Mouse (Mus musculus) heart, embryonic 12.5 days (tissue): Measurements from ENCODE around the gene Gm9833. TPM values are rescaled to one million over a fixed set of nuclear protein-coding genes. Genes with fewer than 3 reads are reported as not detected.

Source experiments
- ATAC-seq: fragments of 200-750 bp; cut with Nextera tagmentation; 2 replicates; pipeline ENCODE4 v1.8.0; 2017; ENCODE audit warnings: moderate TSS enrichment, moderate library complexity; ENCODE audit not compliant: insufficient number of reproducible peaks, low FRiP score
- H3K27ac ChIP-seq: fragments of 300-500 bp; sonication (generic); 2 replicates; pipeline ENCODE4 v1.5.1; 2016; ENCODE audit warnings: mild to moderate bottlenecking, moderate library complexity; ENCODE audit not compliant: poor library complexity, severe bottlenecking
- H3K27me3 ChIP-seq: fragments of 300-500 bp; sonication (generic); replicated peaks from 2 replicates; pipeline ENCODE4 v1.6.1; 2016; ENCODE audit warnings: mild to moderate bottlenecking, moderate library complexity
- H3K36me3 ChIP-seq: fragments of 300-500 bp; sonication (generic); 2 replicates; pipeline ENCODE4 v1.6.1; 2016; ENCODE audit warnings: mild to moderate bottlenecking, moderate library complexity
- H3K4me1 ChIP-seq: fragments of 300-500 bp; sonication (generic); replicated peaks from 2 replicates; pipeline ENCODE4 v1.6.1; 2016; ENCODE audit warnings: mild to moderate bottlenecking
- H3K4me2 ChIP-seq: fragments of 300-500 bp; sonication (generic); 2 replicates; pipeline ENCODE4 v1.6.1; 2016; ENCODE audit warnings: mild to moderate bottlenecking, moderate library complexity
- H3K4me3 ChIP-seq: fragments of 300-500 bp; sonication (generic); 2 replicates; pipeline ENCODE4 v1.5.1; 2016; ENCODE audit warnings: mild to moderate bottlenecking
- H3K9ac ChIP-seq: fragments of 300-500 bp; sonication (generic); 2 replicates; pipeline ENCODE4 v1.6.1; 2016; ENCODE audit warnings: mild to moderate bottlenecking, moderate library complexity
- H3K9me3 ChIP-seq: fragments of 300-500 bp; sonication (generic); replicated peaks from 2 replicates; pipeline ENCODE4 v1.6.1; 2016; ENCODE audit warnings: mild to moderate bottlenecking, moderate library complexity
- WGBS: fragments of 180-500 bp; shearing (Covaris S2); methylation state at CpG from one replicate; pipeline ENCODE4 v1.1.7; 2016; 5-methylcytosine and 5-hydroxymethylcytosine counted together
- polyA plus RNA-seq: library from polyadenylated mRNA; unstranded; fragments of >200 nt; fragmentation: Nextera tagmentation; extraction: Ambion mirVana; gene quantifications from 2 replicates; pipeline ENCODE4 v1.2.1, GENCODE M21; 2016

The Gm9833 gene
- polyA plus RNA-seq, 1 experiment from 2014 or later, result 4.0 TPM

DNA sequence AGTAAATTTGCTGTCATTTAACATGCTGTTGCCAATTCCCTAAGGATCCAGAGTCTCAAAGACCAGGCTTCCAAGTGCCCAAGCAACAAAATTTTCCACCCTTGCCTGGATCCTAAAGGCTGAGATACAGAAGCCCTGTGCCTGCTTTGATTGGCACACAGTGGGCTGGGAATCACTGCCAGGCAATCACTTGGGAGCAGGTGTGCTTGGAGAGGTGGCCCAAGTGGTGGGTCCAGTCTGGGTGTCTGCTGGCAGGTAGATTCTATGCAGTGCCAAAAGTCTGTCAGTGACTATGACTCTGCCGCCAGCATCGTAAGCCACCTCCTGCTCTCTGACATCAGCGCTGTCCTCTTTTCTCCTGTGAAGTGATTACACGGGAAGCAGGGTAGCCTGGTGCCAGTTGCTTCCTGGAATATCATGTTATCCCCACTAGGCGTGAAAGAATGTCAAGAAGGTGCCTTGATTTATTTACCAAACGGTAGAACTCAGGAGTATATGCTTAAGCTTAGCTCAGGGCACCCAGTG is 3.8 kb downstream of the Gm9833 start:
- Histone ChIP-seq H3K36me3 (no peaks in the 10 kb centered on the region), H3K4me3 (no peak overlapping the region), H3K9ac (no peak overlapping the region), H3K9me3 (no peaks in the 10 kb centered on the region), H3K4me1 (peaks cover 8% of the 10 kb centered on the region; the same call in 1 of the 2 replicates), H3K27me3 (no peaks in the 10 kb centered on the region), H3K4me2 (no peak overlapping the region), H3K27ac (peak overlapping the region; percentile 33; the same call in 1 of the 2 replicates)
- 61% methylated on average over 6 of the region's 6 CpGs for WGBS
- ATAC-seq, result no peak

DNA sequence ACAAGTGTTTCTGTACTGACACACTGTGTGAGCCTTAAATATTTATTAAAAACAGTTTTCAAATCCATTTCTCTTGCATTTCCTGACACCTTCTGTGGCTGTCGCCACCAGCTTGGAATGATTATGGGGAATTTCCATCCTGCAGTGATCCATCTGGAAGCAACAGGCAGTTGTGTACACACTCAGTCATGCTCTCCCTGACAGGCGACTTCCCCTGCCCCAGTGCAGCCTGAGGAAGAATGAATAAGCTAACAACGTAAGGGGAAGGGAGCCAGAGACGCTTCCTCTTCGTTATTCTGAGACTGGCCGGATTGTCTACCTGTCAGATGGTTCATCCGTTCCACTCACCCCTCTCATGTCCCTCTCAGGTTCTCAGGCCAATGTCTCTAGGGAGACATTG is 4.6 kb downstream of the Gm9833 start:
- no peaks in the 10 kb centered on the region for H3K9me3 ChIP-seq
- no peaks in the 10 kb centered on the region for H3K27me3 ChIP-seq
- H3K4me3 ChIP-seq, result no peak overlapping the region
- WGBS, result 35% methylated on average over 7 of the region's 7 CpGs
- H3K9ac ChIP-seq, result no peak overlapping the region
- peaks cover 8% of the 10 kb centered on the region; the same call in 1 of the 2 replicates for H3K4me1 ChIP-seq
- ATAC-seq, result peak; percentile 67; the same call in 1 of the 2 replicates
- peak overlapping the region; percentile 51 for H3K27ac ChIP-seq
- H3K36me3 ChIP-seq, result no peaks in the 10 kb centered on the region
- H3K4me2 ChIP-seq, result no peak overlapping the region

DNA sequence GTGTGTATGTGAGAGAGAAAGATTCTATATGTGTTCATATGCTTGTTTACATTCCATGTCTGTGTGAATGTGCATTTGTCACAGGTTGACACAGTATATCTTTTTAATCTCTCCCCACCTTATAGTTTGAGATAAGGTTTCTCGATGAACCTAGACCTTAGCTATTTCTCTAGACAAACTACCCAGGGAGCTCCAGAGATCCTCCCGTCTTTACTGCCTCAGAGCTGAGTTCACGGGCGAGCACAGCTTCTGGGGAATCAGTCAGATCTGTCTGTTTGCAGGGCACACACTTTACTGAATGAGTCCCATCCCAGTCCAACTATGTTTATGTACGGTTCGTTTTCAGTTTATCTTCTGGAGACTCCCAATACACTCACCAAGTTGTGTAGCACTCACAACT is 5.0 kb downstream of the Gm9833 start:
- peak overlapping the region; percentile 51 for H3K27ac ChIP-seq
- WGBS, result 57% methylated on average over 6 of the region's 6 CpGs

GRCm38 (mm10) chr3:10095076-10095622 is 7.2 kb downstream of the Gm9833 start:
- H3K9ac ChIP-seq, result no peak overlapping the region
- H3K36me3 ChIP-seq, result no peaks in the 10 kb centered on the region
- H3K27me3 ChIP-seq, result no peaks in the 10 kb centered on the region
- H3K27ac ChIP-seq, result no peak overlapping the region
- WGBS, result 73% methylated on average over 2 of the region's 2 CpGs
- H3K9me3 ChIP-seq, result no peaks in the 10 kb centered on the region
- no peak overlapping the region for H3K4me2 ChIP-seq
- H3K4me1 ChIP-seq, result peaks cover 8% of the 10 kb centered on the region; the same call in 1 of the 2 replicates
- no peak for ATAC-seq
- H3K4me3 ChIP-seq, result no peak overlapping the region

More for the DNA sequence above, 5.0 kb downstream of the Gm9833 start:
- H3K9ac ChIP-seq, result no peak overlapping the region
- 0 out of 2 replicates have a peak, but pooled peaks have one; percentile 6 for ATAC-seq
- no peaks in the 10 kb centered on the region for H3K27me3 ChIP-seq
- peaks cover 8% of the 10 kb centered on the region; the same call in 1 of the 2 replicates for H3K4me1 ChIP-seq
- H3K4me3 ChIP-seq, result no peak overlapping the region
- no peaks in the 10 kb centered on the region for H3K9me3 ChIP-seq
- H3K4me2 ChIP-seq, result no peak overlapping the region
- no peaks in the 10 kb centered on the region for H3K36me3 ChIP-seq

GRCm38 (mm10) chr3:10099756-10100155 is 11.8 kb downstream of the Gm9833 start:
- ATAC-seq, result no peak
- Histone ChIP-seq H3K36me3 (no peaks in the 10 kb centered on the region), H3K27me3 (no peaks in the 10 kb centered on the region), H3K9ac (no peak overlapping the region), H3K9me3 (no peaks in the 10 kb centered on the region), H3K4me3 (no peak overlapping the region), H3K4me2 (no peak overlapping the region), H3K4me1 (no peaks in the 10 kb centered on the region), H3K27ac (no peak overlapping the region)
- WGBS, result 80% methylated on average over 5 of the region's 5 CpGs

DNA sequence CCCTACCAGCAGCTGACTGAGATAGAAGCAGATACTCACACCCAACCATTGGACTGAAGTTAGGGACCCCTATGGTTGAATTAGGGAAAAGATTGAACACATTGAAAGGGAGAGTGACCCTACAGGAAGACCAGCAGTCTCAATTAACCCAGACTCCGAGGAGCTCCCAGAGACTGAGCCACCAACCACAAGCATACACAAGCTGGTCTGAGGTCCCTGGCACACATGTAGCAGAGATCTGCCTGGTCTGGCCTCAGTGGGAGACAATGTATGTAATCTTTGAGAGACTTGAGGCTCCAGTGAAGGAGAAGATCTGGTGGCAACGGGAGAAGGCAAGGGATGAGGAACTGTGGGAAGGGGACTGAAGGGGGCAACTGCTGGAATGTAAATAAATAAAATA is 23.7 kb downstream of the Gm9833 start:
- no peak overlapping the region for H3K4me2 ChIP-seq
- H3K27ac ChIP-seq, result no peak overlapping the region
- ATAC-seq, result no peak
- no peak overlapping the region for H3K4me3 ChIP-seq
- WGBS, result 84% methylated on average over 2 of the region's 2 CpGs
- no peak overlapping the region for H3K9ac ChIP-seq
- H3K4me1 ChIP-seq, result no peaks in the 10 kb centered on the region
- H3K9me3 ChIP-seq, result no peaks in the 10 kb centered on the region; the same call in 1 of the 2 replicates
- no peaks in the 10 kb centered on the region for H3K36me3 ChIP-seq
- H3K27me3 ChIP-seq, result no peaks in the 10 kb centered on the region

DNA sequence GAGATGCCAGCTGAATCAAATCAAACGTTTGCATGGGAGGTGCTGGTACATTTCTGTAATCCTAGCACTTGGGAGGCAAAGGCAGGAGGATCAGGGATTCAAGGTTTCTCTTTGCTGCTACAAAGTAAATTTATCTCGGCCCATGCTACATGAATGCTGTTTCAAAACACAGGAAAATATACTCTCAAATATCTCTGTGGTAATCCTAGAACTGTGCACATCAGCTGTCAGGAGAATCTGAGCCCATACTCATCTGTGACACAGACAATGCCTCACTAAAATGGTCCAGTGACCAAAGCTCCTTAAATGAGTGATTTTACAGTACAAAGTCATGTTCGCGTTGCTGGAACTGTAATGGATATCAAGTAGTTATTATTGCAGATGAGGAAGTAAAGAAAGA is 24.3 kb downstream of the Gm9833 start:
- no peaks in the 10 kb centered on the region for H3K27me3 ChIP-seq
- no peaks in the 10 kb centered on the region; the same call in 1 of the 2 replicates for H3K9me3 ChIP-seq
- H3K36me3 ChIP-seq, result no peaks in the 10 kb centered on the region
- no peak overlapping the region for H3K4me3 ChIP-seq
- ATAC-seq, result no peak
- 78% methylated on average over 4 of the region's 4 CpGs for WGBS
- H3K4me2 ChIP-seq, result no peak overlapping the region
- H3K4me1 ChIP-seq, result no peaks in the 10 kb centered on the region
- no peak overlapping the region for H3K9ac ChIP-seq
- no peak overlapping the region for H3K27ac ChIP-seq

GRCm38 (mm10) chr3:10112660-10113059 is 24.8 kb downstream of the Gm9833 start:
- Histone ChIP-seq H3K9ac (no peak overlapping the region), H3K4me1 (no peaks in the 10 kb centered on the region), H3K4me2 (no peak overlapping the region), H3K27me3 (no peaks in the 10 kb centered on the region), H3K36me3 (no peaks in the 10 kb centered on the region), H3K9me3 (no peaks in the 10 kb centered on the region; the same call in 1 of the 2 replicates), H3K4me3 (no peak overlapping the region), H3K27ac (no peak overlapping the region)
- WGBS, result 83% methylated on average over 2 of the region's 2 CpGs
- ATAC-seq, result no peak

- Histone ChIP-seq H3K27ac (no peak overlapping the region), H3K27me3 (no peaks in the 10 kb centered on the region), H3K36me3 (no peaks in the 10 kb centered on the region), H3K4me3 (no peak overlapping the region), H3K4me2 (no peak overlapping the region), H3K9ac (no peak overlapping the region), H3K4me1 (no peaks in the 10 kb centered on the region), H3K9me3 (no peaks in the 10 kb centered on the region; the same call in 1 of the 2 replicates)
- ATAC-seq, result no peak
- WGBS, result 86% methylated on average over 12 of the region's 12 CpGs
Observed at GRCm38 (mm10) chr3:10116531-10116930, 28.6 kb downstream of the Gm9833 start.

- Histone ChIP-seq H3K4me3 (no peak overlapping the region), H3K27ac (no peak overlapping the region), H3K4me1 (no peaks in the 10 kb centered on the region), H3K4me2 (no peak overlapping the region), H3K9ac (no peak overlapping the region), H3K9me3 (no peaks in the 10 kb centered on the region), H3K36me3 (no peaks in the 10 kb centered on the region), H3K27me3 (no peaks in the 10 kb centered on the region)
- ATAC-seq, result no peak
- WGBS, result 82% methylated on average over 9 of the region's 9 CpGs
Observed at GRCm38 (mm10) chr3:10121232-10121631, 33.3 kb downstream of the Gm9833 start.

GRCm38 (mm10) chr3:10121956-10122739 is 34.2 kb downstream of the Gm9833 start:
- Histone ChIP-seq H3K9ac (no peak overlapping the region), H3K4me3 (no peak overlapping the region), H3K4me2 (no peak overlapping the region), H3K9me3 (no peaks in the 10 kb centered on the region), H3K27ac (no peak overlapping the region), H3K4me1 (no peaks in the 10 kb centered on the region), H3K36me3 (no peaks in the 10 kb centered on the region), H3K27me3 (no peaks in the 10 kb centered on the region)
- no peak for ATAC-seq
- 65% methylated on average over 6 of the region's 6 CpGs for WGBS
